Mouse (Mus musculus): ENCODE measurements around the gene Anp32a. TPM values are rescaled to one million over a fixed set of nuclear protein-coding genes. Genes with fewer than 3 reads are reported as not detected.

Anp32a gene
- total RNA-seq, 1 experiment: 96.0 TPM

- H3K4me1 ChIP-seq (ENCODE audit: control insufficient read depth in 2 of 2, insufficient read depth in 2 of 2, low read length in 2 of 2, poor library complexity in 1 of 2): peaks cover 5 to 8% of the 10 kb centered on the region in 2 experiments
- H3K36me3 ChIP-seq (ENCODE audit: control insufficient read depth, insufficient read depth, low read length, poor library complexity, severe bottlenecking): no peaks in the 10 kb centered on the region
- H3K27ac ChIP-seq (ENCODE audit: insufficient read depth, low read depth, low read length, poor library complexity, severe bottlenecking): peak overlapping the region; percentile 55; the same call in 1 of the 2 replicates
- H3K9me3 ChIP-seq (ENCODE audit: control insufficient read depth, insufficient read depth, low read depth, low read length): no peaks in the 10 kb centered on the region
- H3K4me3 ChIP-seq (ENCODE audit: insufficient read depth in 1 of 2, low read depth in 1 of 2, low read length in 2 of 2, poor library complexity in 1 of 2, severe bottlenecking in 1 of 2): peak overlapping the region; percentile 92 to 99
- H3K9ac ChIP-seq (ENCODE audit: insufficient read depth, low read depth, low read length, poor library complexity, severe bottlenecking): peak overlapping the region; percentile 85
- in situ Hi-C loops (cut with MboI; ENCODE audit: low sequenced_read_pairs in 2 of 2, unreplicated experiment in 2 of 2): no loop called here
- no peak for DNase-seq (ENCODE audit: low read depth, low spot score)
- TF ChIP-seq MAFK (IDR thresholded peaks at IDR 0.05; ENCODE audit: insufficient read depth, low read depth, low read length): no peak
- TF ChIP-seq ZNF384 (IDR thresholded peaks at IDR 0.05; ENCODE audit: low read depth, low read length): no peak
- no peak for TF ChIP-seq HCFC1 (IDR thresholded peaks at IDR 0.05; ENCODE audit: borderline replicate concordance, insufficient read depth, low read length)
- no peak for TF ChIP-seq ZC3H11A (IDR thresholded peaks at IDR 0.05; ENCODE audit: borderline replicate concordance, low read depth, low read length)
- no peak for TF ChIP-seq CHD2 (IDR thresholded peaks at IDR 0.05; ENCODE audit: low read depth, low read length)
Observed at GRCm38 (mm10) chr9:62341701-62342440, 778 bp downstream of the Anp32a start.

GRCm38 (mm10) chr9:62342441-62343191, 1.5 kb downstream of the Anp32a start:
- no peak for DNase-seq (ENCODE audit: low read depth, low spot score)
- Histone ChIP-seq H3K4me1 (ENCODE audit: control insufficient read depth in 2 of 2, insufficient read depth in 2 of 2, low read length in 2 of 2, poor library complexity in 1 of 2) (peaks cover 8 to 10% of the 10 kb centered on the region in 2 experiments), H3K9ac (ENCODE audit: insufficient read depth, low read depth, low read length, poor library complexity, severe bottlenecking) (peak overlapping the region; percentile 85), H3K27ac (ENCODE audit: insufficient read depth, low read depth, low read length, poor library complexity, severe bottlenecking) (peak overlapping the region; percentile 55), H3K4me3 (ENCODE audit: insufficient read depth in 1 of 2, low read depth in 1 of 2, low read length in 2 of 2, poor library complexity in 1 of 2, severe bottlenecking in 1 of 2) (peak overlapping the region; percentile 92 to 99), H3K36me3 (ENCODE audit: control insufficient read depth, insufficient read depth, low read length, poor library complexity, severe bottlenecking) (peaks cover 4% of the 10 kb centered on the region; the same call in 1 of the 2 replicates), H3K9me3 (ENCODE audit: control insufficient read depth, insufficient read depth, low read depth, low read length) (no peaks in the 10 kb centered on the region)
- no peak for TF ChIP-seq HCFC1 (IDR thresholded peaks at IDR 0.05; ENCODE audit: borderline replicate concordance, insufficient read depth, low read length)
- no peak for TF ChIP-seq ZC3H11A (IDR thresholded peaks at IDR 0.05; ENCODE audit: borderline replicate concordance, low read depth, low read length)
- no peak for TF ChIP-seq ZNF384 (IDR thresholded peaks at IDR 0.05; ENCODE audit: low read depth, low read length)
- no peak for TF ChIP-seq CHD2 (IDR thresholded peaks at IDR 0.05; ENCODE audit: low read depth, low read length)
- no peak for TF ChIP-seq MAFK (IDR thresholded peaks at IDR 0.05; ENCODE audit: insufficient read depth, low read depth, low read length)
- in situ Hi-C loops (cut with MboI; ENCODE audit: low sequenced_read_pairs in 2 of 2, unreplicated experiment in 2 of 2): no loop called here

- Histone ChIP-seq H3K4me3 (ENCODE audit: insufficient read depth in 1 of 2, low read depth in 1 of 2, low read length in 2 of 2, poor library complexity in 1 of 2, severe bottlenecking in 1 of 2) (peak overlapping the region; percentile 92 to 99), H3K4me1 (ENCODE audit: control insufficient read depth in 2 of 2, insufficient read depth in 2 of 2, low read length in 2 of 2, poor library complexity in 1 of 2) (peaks cover 8 to 13% of the 10 kb centered on the region in 2 experiments), H3K9me3 (ENCODE audit: control insufficient read depth, insufficient read depth, low read depth, low read length) (no peaks in the 10 kb centered on the region), H3K36me3 (ENCODE audit: control insufficient read depth, insufficient read depth, low read length, poor library complexity, severe bottlenecking) (peaks cover 4% of the 10 kb centered on the region; the same call in 1 of the 2 replicates), H3K9ac (ENCODE audit: insufficient read depth, low read depth, low read length, poor library complexity, severe bottlenecking) (peak overlapping the region; percentile 85), H3K27ac (ENCODE audit: insufficient read depth, low read depth, low read length, poor library complexity, severe bottlenecking) (peak overlapping the region; percentile 55)
- in situ Hi-C loops (cut with MboI; ENCODE audit: low sequenced_read_pairs in 2 of 2, unreplicated experiment in 2 of 2): no loop called here
- no peak for TF ChIP-seq CHD2 (IDR thresholded peaks at IDR 0.05; ENCODE audit: low read depth, low read length)
- TF ChIP-seq ZC3H11A (IDR thresholded peaks at IDR 0.05; ENCODE audit: borderline replicate concordance, low read depth, low read length): no peak
- TF ChIP-seq ZNF384 (IDR thresholded peaks at IDR 0.05; ENCODE audit: low read depth, low read length): no peak
- no peak for TF ChIP-seq HCFC1 (IDR thresholded peaks at IDR 0.05; ENCODE audit: borderline replicate concordance, insufficient read depth, low read length)
- no peak for TF ChIP-seq MAFK (IDR thresholded peaks at IDR 0.05; ENCODE audit: insufficient read depth, low read depth, low read length)
- DNase-seq (ENCODE audit: low read depth, low spot score): no peak
Observed at GRCm38 (mm10) chr9:62343192-62343903, 2.3 kb downstream of the Anp32a start.

GRCm38 (mm10) chr9:62343904-62344491, 2.9 kb downstream of the Anp32a start:
- H3K9ac ChIP-seq (ENCODE audit: insufficient read depth, low read depth, low read length, poor library complexity, severe bottlenecking): peak overlapping the region; percentile 76
- DNase-seq (ENCODE audit: low read depth, low spot score): no peak
- peaks cover 13 to 14% of the 10 kb centered on the region in 2 experiments for H3K4me1 ChIP-seq (ENCODE audit: control insufficient read depth in 2 of 2, insufficient read depth in 2 of 2, low read length in 2 of 2, poor library complexity in 1 of 2)
- peak overlapping the region; percentile 55 for H3K27ac ChIP-seq (ENCODE audit: insufficient read depth, low read depth, low read length, poor library complexity, severe bottlenecking)
- H3K4me3 ChIP-seq (ENCODE audit: insufficient read depth in 1 of 2, low read depth in 1 of 2, low read length in 2 of 2, poor library complexity in 1 of 2, severe bottlenecking in 1 of 2): peak overlapping the region; percentile 92 to 99
- H3K9me3 ChIP-seq (ENCODE audit: control insufficient read depth, insufficient read depth, low read depth, low read length): no peaks in the 10 kb centered on the region
- peaks cover 4% of the 10 kb centered on the region; the same call in 1 of the 2 replicates for H3K36me3 ChIP-seq (ENCODE audit: control insufficient read depth, insufficient read depth, low read length, poor library complexity, severe bottlenecking)
- in situ Hi-C loops (cut with MboI; ENCODE audit: low sequenced_read_pairs in 2 of 2, unreplicated experiment in 2 of 2): no loop called here
- no peak for TF ChIP-seq CHD2 (IDR thresholded peaks at IDR 0.05; ENCODE audit: low read depth, low read length)
- no peak for TF ChIP-seq ZNF384 (IDR thresholded peaks at IDR 0.05; ENCODE audit: low read depth, low read length)
- no peak for TF ChIP-seq MAFK (IDR thresholded peaks at IDR 0.05; ENCODE audit: insufficient read depth, low read depth, low read length)

Data from ES-E14 (cell line).